In genomic region chr15:86185689-86186569, GRCm38 (mm10) we compare ENCODE assay signal across 8 mouse cellular contexts. TPM values are rescaled to one million over a fixed set of nuclear protein-coding genes. Genes with fewer than 3 reads are reported as not detected.
DNase-seq lines count a peak whose midpoint lies in the region; ATAC-seq and TF ChIP-seq lines count a peak whose summit lies in the region.

Gene Cerk (minus strand): TSS chr15:86186141.

- peak within 1 kb of the TSS; percentile 90 for H3K4me2 ChIP-seq in hindbrain, embryonic 15.5 days

- peak; percentile 78 for ATAC-seq in hindbrain, embryonic 15.5 days (ENCODE audit: low FRiP score, low read depth)

- H3K9me3 ChIP-seq in hindbrain, embryonic 15.5 days: no peaks in the 10 kb centered on the region

- no peaks in the 10 kb centered on the region for H3K27me3 ChIP-seq in hindbrain, embryonic 15.5 days

- peak within 1 kb of the TSS; percentile 99 for H3K27ac ChIP-seq in gastrocnemius, adult 2 months
- peak within 1 kb of the TSS; percentile 93 for H3K27ac ChIP-seq in hindbrain, embryonic 15.5 days (replicated peaks)

- H3K4me1 ChIP-seq in hindbrain, embryonic 15.5 days (replicated peaks): peaks cover 59% of the 10 kb centered on the region

- DNase-seq in R1 (ENCODE audit: low read depth, low spot score): peak; percentile 81
- peak; percentile 78 to 88 for DNase-seq in cerebellum, postnatal 14 days
- DNase-seq in gastrocnemius, adult 2 months: peak; percentile 93
- DNase-seq in left cerebral cortex, adult 18-20 months (ENCODE audit: low spot score in 2 of 2): peak; percentile 85 to 91
- peak; percentile 83 to 87 for DNase-seq in lung, postnatal 4 days
- DNase-seq in right cerebral cortex, postnatal 10 days (ENCODE audit: low spot score in 2 of 2): peak; percentile 85 to 88
- DNase-seq in urinary bladder, postnatal 36 days (ENCODE audit: low spot score in 2 of 2): peak; percentile 72 to 74

- TF ChIP-seq CTCF in gastrocnemius, adult 2 months (IDR thresholded peaks at IDR 0.05): peak; percentile 61

- intact Hi-C loops in gastrocnemius, adult 2 months (cut with DNase I): loop anchor here (2.0 kb wide), 1 partner anchor 19 kb away; no protein-coding TSS in a partner anchor

- no peaks in the 10 kb centered on the region for H3K36me3 ChIP-seq in hindbrain, embryonic 15.5 days

- H3K4me3 ChIP-seq in gastrocnemius, adult 2 months: peak within 1 kb of the TSS; percentile 96
- peak within 1 kb of the TSS; percentile 98 for H3K4me3 ChIP-seq in hindbrain, embryonic 15.5 days

- WGBS in hindbrain, embryonic 15.5 days: 3% methylated on average over 43 of the region's 43 CpGs

- H3K9ac ChIP-seq in hindbrain, embryonic 15.5 days: peak within 1 kb of the TSS; percentile 98

RNA-seq across cellular contexts. Expression of gene Cerk, which starts in this region (rescaled TPM):
- 1 to 10 TPM; 4.2 to 8.1 TPM for total RNA-seq in gastrocnemius, adult 2 months (2021)
- polyA plus RNA-seq in hindbrain, embryonic 15.5 days (2015; fragmentation: Nextera tagmentation; extraction: Ambion mirVana): 23.2 and 24.5 TPM in 2 replicates
- total RNA-seq in left cerebral cortex, adult 18-20 months (2021): 10 to 100 TPM; 57.3 to 58.8 TPM

Comparison
In these comparisons a context has a peak if more than half of its experiments do, and no peak if none do; other contexts are left out.
1. Peak in every context shown above with its lines: DNase-seq, ATAC-seq, H3K4me3 ChIP-seq and H3K27ac ChIP-seq.
2. RNA of gene Cerk (total RNA-seq): 57.3 to 58.8 TPM in left cerebral cortex, adult 18-20 months; 4.2 to 8.1 TPM in gastrocnemius, adult 2 months; every median in the first group is over 4 times any median in the second.